Mouse (Mus musculus): ENCODE data around the gene Cnot3. TPM values are rescaled to one million over a fixed set of nuclear protein-coding genes. Genes with fewer than 3 reads are reported as not detected.

Gene Cnot3
- polyA plus RNA-seq, 1 experiment from 2014 or later, result 57.4 TPM

Small RNA genes within 50 kb of the gene (microRNA-seq; reads per million reads assigned to microRNA genes)
- gene Mir3572 (ENCODE audit: borderline number of aligned reads), result 3.8 reads per million

Other genes starting within 250 kb of the Cnot3 start
- 0.34 TPM in 1 of 2 replicates, not detected in the other for gene Cacng6, start 221.1 kb upstream of the Cnot3 start, polyA plus RNA-seq (2014; fragmentation: Nextera tagmentation; extraction: Ambion mirVana)
- not detected in 2 replicates for gene Tarm1, start 142.6 kb upstream of the Cnot3 start, polyA plus RNA-seq (2014; fragmentation: Nextera tagmentation; extraction: Ambion mirVana)
- gene Oscar, start 29.1 kb upstream of the Cnot3 start, polyA plus RNA-seq (2014; fragmentation: Nextera tagmentation; extraction: Ambion mirVana), result 0.11 and 0.20 TPM in 2 replicates
- gene Ndufa3, start 27.9 kb upstream of the Cnot3 start, polyA plus RNA-seq (2014; fragmentation: Nextera tagmentation; extraction: Ambion mirVana), result 296 and 350 TPM in 2 replicates
- 29.0 and 30.7 TPM in 2 replicates for gene Tfpt, start 15.3 kb upstream of the Cnot3 start, polyA plus RNA-seq (2014; fragmentation: Nextera tagmentation; extraction: Ambion mirVana)
- gene Prpf31, start 15.3 kb upstream of the Cnot3 start, polyA plus RNA-seq (2014; fragmentation: Nextera tagmentation; extraction: Ambion mirVana), result 142 and 151 TPM in 2 replicates
- gene Leng1, start 20.6 kb downstream of the Cnot3 start, polyA plus RNA-seq (2014; fragmentation: Nextera tagmentation; extraction: Ambion mirVana), result 15.3 and 16.5 TPM in 2 replicates
- gene Tmc4, start 32.3 kb downstream of the Cnot3 start, polyA plus RNA-seq (2014; fragmentation: Nextera tagmentation; extraction: Ambion mirVana), result 3.9 and 4.3 TPM in 2 replicates
- 257 and 283 TPM in 2 replicates for gene Tsen34, start 47.6 kb downstream of the Cnot3 start, polyA plus RNA-seq (2014; fragmentation: Nextera tagmentation; extraction: Ambion mirVana)
- 27.6 and 28.4 TPM in 2 replicates for gene Mboat7, start 48.3 kb downstream of the Cnot3 start, polyA plus RNA-seq (2014; fragmentation: Nextera tagmentation; extraction: Ambion mirVana)
- 1,406 and 1,416 TPM in 2 replicates for gene Rps9, start 58.7 kb downstream of the Cnot3 start, polyA plus RNA-seq (2014; fragmentation: Nextera tagmentation; extraction: Ambion mirVana)
- 0.10 and 0.17 TPM in 2 replicates for gene Pirb, start 75.1 kb downstream of the Cnot3 start, polyA plus RNA-seq (2014; fragmentation: Nextera tagmentation; extraction: Ambion mirVana)
- not detected in 2 replicates for gene Gm15448, start 180.4 kb downstream of the Cnot3 start, polyA plus RNA-seq (2014; fragmentation: Nextera tagmentation; extraction: Ambion mirVana)
- 0.13 TPM in 1 of 2 replicates, not detected in the other for gene Pira2, start 199.8 kb downstream of the Cnot3 start, polyA plus RNA-seq (2014; fragmentation: Nextera tagmentation; extraction: Ambion mirVana)